Mouse (Mus musculus): ENCODE data around the gene Rab20. TPM values are rescaled to one million over a fixed set of nuclear protein-coding genes. Genes with fewer than 3 reads are reported as not detected.
A peak's percentile ranks its signal among the peaks of the same experiment; 100 is the strongest.
"Not testable (repeated sequence)": the region's sequence is repeated elsewhere in the genome, so short reads cannot be mapped to it uniquely, and the experiment has no call there.

The Rab20 gene
- polyA plus RNA-seq, 1 experiment: 1.6 TPM

DNA sequence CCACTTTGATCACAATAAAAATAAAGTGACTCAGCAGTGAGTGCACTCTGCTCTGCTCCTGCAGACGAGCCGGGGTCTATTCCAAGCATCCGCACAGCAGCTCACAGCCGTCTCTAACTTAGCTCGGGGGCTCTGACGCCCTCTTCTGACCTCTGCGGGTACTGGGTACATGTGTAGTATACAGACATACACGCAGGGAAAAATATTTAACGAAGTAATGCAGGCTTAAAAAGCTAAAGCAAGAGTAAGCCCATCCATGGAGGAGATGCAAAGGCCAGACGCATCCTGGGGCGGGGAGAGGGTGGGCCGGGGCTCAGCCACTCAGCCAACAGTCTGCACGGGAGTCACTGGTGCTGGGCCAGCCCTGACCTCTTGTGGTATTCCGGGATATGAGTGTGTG lies 27.6 kb upstream of the Rab20 start:
- H3K36me3 ChIP-seq (ENCODE audit: control insufficient read depth, insufficient read depth, low read length, poor library complexity, severe bottlenecking): peaks cover 39% of the 10 kb centered on the region
- TF ChIP-seq EP300 (IDR thresholded peaks at IDR 0.05; ENCODE audit: insufficient read depth, low read depth, low read length): no peak
- no peak for TF ChIP-seq CTCF (IDR thresholded peaks at IDR 0.05; ENCODE audit: low read depth, low read length)
- TF ChIP-seq POLR2A (IDR thresholded peaks at IDR 0.05; ENCODE audit: insufficient read depth, low read length): no peak
- H3K27me3 ChIP-seq (ENCODE audit: control insufficient read depth, insufficient read depth, low read length, poor library complexity, severe bottlenecking): no peaks in the 10 kb centered on the region
- no peaks in the 10 kb centered on the region for H3K4me1 ChIP-seq (ENCODE audit: control insufficient read depth, insufficient read depth, low read length)
- H3K9me3 ChIP-seq (replicated peaks; ENCODE audit: control insufficient read depth, insufficient read depth, low read length, poor library complexity, severe bottlenecking): no peaks in the 10 kb centered on the region
- H3K27ac ChIP-seq (ENCODE audit: insufficient read depth, low read length): no peak overlapping the region
- no peak overlapping the region for H3K9ac ChIP-seq (ENCODE audit: low read depth, poor library complexity, severe bottlenecking)
- no peak overlapping the region for H3K4me3 ChIP-seq (ENCODE audit: low read depth, low read length)

DNA sequence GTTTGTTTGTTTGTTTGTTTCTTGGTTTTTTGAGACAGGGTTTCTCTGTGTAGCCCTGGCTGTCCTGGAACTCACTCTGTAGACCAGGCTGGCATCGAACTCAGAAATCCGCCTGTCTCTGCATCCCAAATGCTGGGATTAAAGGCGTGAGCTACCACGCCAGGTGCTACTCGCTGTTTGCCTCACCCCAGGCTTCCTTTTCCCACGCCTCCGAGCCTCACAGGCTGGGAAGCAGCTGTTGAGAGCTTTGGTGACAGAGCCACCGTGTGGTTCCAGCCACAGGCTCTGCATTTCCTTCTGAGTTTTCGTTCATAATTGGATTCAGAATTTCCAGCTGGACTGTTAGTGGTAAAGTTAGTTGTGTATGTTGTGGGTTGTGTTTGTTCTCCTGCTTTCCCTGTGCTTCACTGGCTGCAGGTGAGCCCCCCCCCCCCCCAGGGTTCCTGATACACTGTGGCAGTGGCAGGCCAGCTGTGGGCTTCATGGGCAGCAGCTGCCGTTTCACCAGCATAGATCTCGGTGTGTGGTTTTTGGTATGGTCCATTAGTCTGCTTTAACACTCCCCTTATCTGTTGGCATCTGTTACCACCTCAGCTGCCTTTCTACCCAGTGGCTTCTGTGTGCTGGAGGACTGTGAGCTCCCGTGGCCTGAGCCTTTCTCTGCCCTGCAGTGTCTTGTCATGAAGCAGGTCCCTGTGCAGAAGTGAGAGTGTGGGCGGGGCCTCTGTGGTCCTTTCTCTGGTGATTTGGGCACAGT lies 25.1 kb upstream of the Rab20 start:
- Histone ChIP-seq H3K36me3 (ENCODE audit: control insufficient read depth, insufficient read depth, low read length, poor library complexity, severe bottlenecking) (peaks cover 20% of the 10 kb centered on the region), H3K27ac (ENCODE audit: insufficient read depth, low read length) (no peak overlapping the region)

DNA sequence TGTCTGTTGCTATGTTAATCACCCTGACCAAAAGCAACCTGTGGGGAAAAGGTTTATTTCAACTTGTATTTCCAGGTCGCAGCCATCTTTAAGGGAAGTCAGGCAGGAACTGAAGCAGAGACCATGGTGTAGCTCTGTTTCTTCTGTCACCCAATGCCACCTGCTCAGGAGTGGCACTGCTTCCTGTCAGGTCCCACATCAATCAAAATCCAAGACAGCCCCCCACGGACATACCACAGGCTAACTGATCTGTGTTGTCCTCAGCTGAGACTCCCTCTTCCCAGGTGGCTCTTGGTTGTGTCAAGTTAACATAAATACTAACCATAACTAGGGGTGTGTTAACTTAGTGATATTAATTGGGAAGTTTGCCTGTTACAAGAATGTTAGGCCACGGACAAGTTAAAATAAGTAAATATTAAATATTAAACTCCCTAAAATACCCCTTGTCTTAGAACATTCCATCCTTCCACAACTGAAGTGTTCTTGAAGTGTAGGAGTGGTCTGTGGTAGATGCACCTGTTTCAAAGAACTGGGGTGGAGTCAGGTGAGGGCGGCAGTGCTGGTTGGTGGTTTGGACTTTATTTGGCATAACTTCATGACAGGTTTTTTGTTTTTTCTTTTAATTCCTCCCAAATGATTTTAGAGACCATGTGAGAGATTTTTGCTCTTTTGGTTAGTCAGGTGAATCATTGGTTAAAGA lies 20.4 kb upstream of the Rab20 start:
- TF ChIP-seq CTCF (IDR thresholded peaks at IDR 0.05; ENCODE audit: low read depth, low read length) (no peak), EP300 (IDR thresholded peaks at IDR 0.05; ENCODE audit: insufficient read depth, low read depth, low read length) (no peak), POLR2A (IDR thresholded peaks at IDR 0.05; ENCODE audit: insufficient read depth, low read length) (no peak)
- H3K27ac ChIP-seq (ENCODE audit: insufficient read depth, low read length): no peak overlapping the region
- H3K4me3 ChIP-seq (ENCODE audit: low read depth, low read length): no peak overlapping the region
- no peaks in the 10 kb centered on the region for H3K4me1 ChIP-seq (ENCODE audit: control insufficient read depth, insufficient read depth, low read length)
- peak overlapping the region; percentile 83; the same call in 1 of the 2 replicates for H3K9ac ChIP-seq (ENCODE audit: low read depth, poor library complexity, severe bottlenecking)
- H3K9me3 ChIP-seq (replicated peaks; ENCODE audit: control insufficient read depth, insufficient read depth, low read length, poor library complexity, severe bottlenecking): no peaks in the 10 kb centered on the region
- no peaks in the 10 kb centered on the region for H3K27me3 ChIP-seq (ENCODE audit: control insufficient read depth, insufficient read depth, low read length, poor library complexity, severe bottlenecking)
- peaks cover 7% of the 10 kb centered on the region for H3K36me3 ChIP-seq (ENCODE audit: control insufficient read depth, insufficient read depth, low read length, poor library complexity, severe bottlenecking)

More for the DNA sequence above, 25.1 kb upstream of the Rab20 start:
- no peaks in the 10 kb centered on the region for H3K9me3 ChIP-seq (replicated peaks; ENCODE audit: control insufficient read depth, insufficient read depth, low read length, poor library complexity, severe bottlenecking)
- no peak overlapping the region for H3K4me3 ChIP-seq (ENCODE audit: low read depth, low read length)
- H3K9ac ChIP-seq (ENCODE audit: low read depth, poor library complexity, severe bottlenecking): no peak overlapping the region
- no peaks in the 10 kb centered on the region for H3K4me1 ChIP-seq (ENCODE audit: control insufficient read depth, insufficient read depth, low read length)
- no peak for TF ChIP-seq CTCF (IDR thresholded peaks at IDR 0.05; ENCODE audit: low read depth, low read length)
- TF ChIP-seq POLR2A (IDR thresholded peaks at IDR 0.05; ENCODE audit: insufficient read depth, low read length): no peak
- TF ChIP-seq EP300 (IDR thresholded peaks at IDR 0.05; ENCODE audit: insufficient read depth, low read depth, low read length): no peak
- H3K27me3 ChIP-seq (ENCODE audit: control insufficient read depth, insufficient read depth, low read length, poor library complexity, severe bottlenecking): no peaks in the 10 kb centered on the region

DNA sequence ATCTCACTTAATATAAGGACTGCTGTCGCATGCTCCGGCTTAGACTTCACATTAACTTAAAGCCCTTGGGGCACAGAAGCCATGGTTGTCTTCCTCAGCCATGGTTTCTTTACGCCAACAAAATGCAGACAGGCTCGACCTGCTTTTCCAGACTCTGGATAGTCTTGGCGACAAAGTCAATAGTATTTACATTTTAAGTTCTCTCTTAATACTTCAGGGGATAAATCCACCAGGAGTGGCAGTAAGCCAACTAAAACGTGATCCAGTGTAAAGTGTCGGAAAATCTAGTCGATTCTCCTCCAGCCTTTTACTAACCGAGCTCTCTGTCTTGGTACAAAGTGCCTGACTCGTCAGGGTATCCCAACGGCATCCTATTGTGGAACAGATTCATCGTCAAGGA lies 19.8 kb upstream of the Rab20 start:
- Histone ChIP-seq H3K27me3 (ENCODE audit: control insufficient read depth, insufficient read depth, low read length, poor library complexity, severe bottlenecking) (no peaks in the 10 kb centered on the region), H3K4me1 (ENCODE audit: control insufficient read depth, insufficient read depth, low read length) (no peaks in the 10 kb centered on the region), H3K36me3 (ENCODE audit: control insufficient read depth, insufficient read depth, low read length, poor library complexity, severe bottlenecking) (peaks cover 2% of the 10 kb centered on the region; the same call in 1 of the 2 replicates), H3K9me3 (replicated peaks; ENCODE audit: control insufficient read depth, insufficient read depth, low read length, poor library complexity, severe bottlenecking) (no peaks in the 10 kb centered on the region), H3K4me3 (ENCODE audit: low read depth, low read length) (peak overlapping the region; percentile 93), H3K27ac (ENCODE audit: insufficient read depth, low read length) (no peak overlapping the region), H3K9ac (ENCODE audit: low read depth, poor library complexity, severe bottlenecking) (peak overlapping the region; percentile 83)
- no peak for TF ChIP-seq EP300 (IDR thresholded peaks at IDR 0.05; ENCODE audit: insufficient read depth, low read depth, low read length)
- TF ChIP-seq CTCF (IDR thresholded peaks at IDR 0.05; ENCODE audit: low read depth, low read length): no peak
- TF ChIP-seq POLR2A (IDR thresholded peaks at IDR 0.05; ENCODE audit: insufficient read depth, low read length): no peak

DNA sequence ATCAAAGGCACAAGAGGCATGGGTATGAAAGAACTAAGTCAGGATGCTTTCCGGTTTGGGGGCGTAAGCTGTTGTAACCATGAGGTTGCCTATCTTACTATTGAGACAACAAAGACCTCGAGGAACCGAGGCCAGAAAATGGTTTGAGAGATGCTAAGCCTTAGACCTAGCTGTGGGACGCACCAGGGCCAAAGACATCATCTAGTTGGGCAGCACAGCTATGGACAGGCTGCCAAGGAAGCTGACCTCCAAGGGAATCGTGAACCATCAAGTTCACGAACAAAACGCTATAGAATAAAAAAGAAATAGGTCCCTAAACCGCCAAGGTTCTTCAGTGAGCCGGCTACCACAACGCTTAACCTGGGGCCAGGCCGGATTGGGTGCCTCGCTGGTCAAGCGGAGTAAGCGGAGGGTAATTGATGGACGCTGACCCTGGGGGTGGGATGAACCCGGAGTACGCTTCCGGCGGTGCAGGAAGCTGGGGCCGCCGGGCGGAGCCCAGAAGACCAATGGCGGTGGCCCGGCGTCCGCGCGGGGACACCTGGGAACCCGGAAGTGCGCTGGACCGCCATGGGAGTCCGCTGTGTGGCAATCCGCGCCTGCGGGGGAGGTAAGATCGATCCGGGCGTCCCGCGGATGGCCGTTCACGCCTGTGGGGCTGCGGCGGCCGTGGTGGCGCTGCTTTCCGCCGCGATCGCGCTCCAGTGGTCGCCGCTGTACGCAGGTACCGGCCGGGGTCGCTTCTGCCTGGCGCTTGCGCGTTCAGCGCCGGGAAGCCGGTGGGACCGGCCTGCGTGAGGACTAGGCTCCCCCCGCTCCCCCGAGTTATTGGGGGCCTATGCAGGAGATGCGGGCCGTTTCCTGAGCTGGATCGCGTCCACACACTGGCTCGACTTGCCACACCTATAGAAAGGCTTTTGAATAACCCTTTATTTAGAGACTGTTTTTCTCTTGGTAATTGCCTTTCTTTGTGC lies 18.8 kb upstream of the Rab20 start, which contains the start of gene Naxd:
TSS of gene Naxd (plus strand) at position 490 of the 974 bp plus-strand sequence.
- Histone ChIP-seq H3K27me3 (ENCODE audit: control insufficient read depth, insufficient read depth, low read length, poor library complexity, severe bottlenecking) (no peaks in the 10 kb centered on the region), H3K36me3 (ENCODE audit: control insufficient read depth, insufficient read depth, low read length, poor library complexity, severe bottlenecking) (no peaks in the 10 kb centered on the region), H3K4me3 (ENCODE audit: low read depth, low read length) (peak within 1 kb of the TSS; percentile 96), H3K27ac (ENCODE audit: insufficient read depth, low read length) (no peak within 1 kb of the TSS), H3K4me1 (ENCODE audit: control insufficient read depth, insufficient read depth, low read length) (no peaks in the 10 kb centered on the region), H3K9me3 (replicated peaks; ENCODE audit: control insufficient read depth, insufficient read depth, low read length, poor library complexity, severe bottlenecking) (no peaks in the 10 kb centered on the region), H3K9ac (ENCODE audit: low read depth, poor library complexity, severe bottlenecking) (peak within 1 kb of the TSS; percentile 83)
- TF ChIP-seq POLR2A (IDR thresholded peaks at IDR 0.05; ENCODE audit: insufficient read depth, low read length) (peak; percentile 43), EP300 (IDR thresholded peaks at IDR 0.05; ENCODE audit: insufficient read depth, low read depth, low read length) (no peak)

DNA sequence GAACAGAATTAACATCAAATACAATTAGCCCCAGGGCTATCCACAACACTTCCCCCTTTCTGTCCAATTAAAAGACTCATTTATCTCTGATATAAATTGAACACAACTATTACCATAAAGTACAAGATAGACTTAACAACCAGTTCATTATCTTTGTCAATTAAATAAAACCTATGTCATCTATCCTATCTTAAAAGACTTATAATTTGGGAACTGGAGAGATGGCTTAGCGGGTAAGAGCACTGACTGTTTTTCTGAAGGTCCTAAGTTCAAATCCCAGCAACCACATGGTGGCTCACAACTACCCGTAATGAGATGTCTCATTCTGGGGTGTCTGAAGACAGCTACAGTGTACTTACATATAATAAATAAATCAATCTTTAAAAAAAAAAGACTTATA lies 13.8 kb upstream of the Rab20 start:
- H3K4me1 ChIP-seq (ENCODE audit: control insufficient read depth, insufficient read depth, low read length); H3K27ac ChIP-seq (ENCODE audit: insufficient read depth, low read length); H3K9ac ChIP-seq (ENCODE audit: low read depth, poor library complexity, severe bottlenecking); H3K4me3 ChIP-seq (ENCODE audit: low read depth, low read length); H3K36me3 ChIP-seq (ENCODE audit: control insufficient read depth, insufficient read depth, low read length, poor library complexity, severe bottlenecking); H3K9me3 ChIP-seq (replicated peaks; ENCODE audit: control insufficient read depth, insufficient read depth, low read length, poor library complexity, severe bottlenecking); H3K27me3 ChIP-seq (ENCODE audit: control insufficient read depth, insufficient read depth, low read length, poor library complexity, severe bottlenecking): not testable (repeated sequence)
